Mouse (Mus musculus): ENCODE data around the gene Gnai2. TPM values are rescaled to one million over a fixed set of nuclear protein-coding genes. Genes with fewer than 3 reads are reported as not detected.
"Not testable (repeated sequence)": the region's sequence is repeated elsewhere in the genome, so short reads cannot be mapped to it uniquely, and the experiment has no call there.

The Gnai2 gene
- total RNA-seq, 2 experiments from 2014 or later, result 462 to 469 TPM

DNA sequence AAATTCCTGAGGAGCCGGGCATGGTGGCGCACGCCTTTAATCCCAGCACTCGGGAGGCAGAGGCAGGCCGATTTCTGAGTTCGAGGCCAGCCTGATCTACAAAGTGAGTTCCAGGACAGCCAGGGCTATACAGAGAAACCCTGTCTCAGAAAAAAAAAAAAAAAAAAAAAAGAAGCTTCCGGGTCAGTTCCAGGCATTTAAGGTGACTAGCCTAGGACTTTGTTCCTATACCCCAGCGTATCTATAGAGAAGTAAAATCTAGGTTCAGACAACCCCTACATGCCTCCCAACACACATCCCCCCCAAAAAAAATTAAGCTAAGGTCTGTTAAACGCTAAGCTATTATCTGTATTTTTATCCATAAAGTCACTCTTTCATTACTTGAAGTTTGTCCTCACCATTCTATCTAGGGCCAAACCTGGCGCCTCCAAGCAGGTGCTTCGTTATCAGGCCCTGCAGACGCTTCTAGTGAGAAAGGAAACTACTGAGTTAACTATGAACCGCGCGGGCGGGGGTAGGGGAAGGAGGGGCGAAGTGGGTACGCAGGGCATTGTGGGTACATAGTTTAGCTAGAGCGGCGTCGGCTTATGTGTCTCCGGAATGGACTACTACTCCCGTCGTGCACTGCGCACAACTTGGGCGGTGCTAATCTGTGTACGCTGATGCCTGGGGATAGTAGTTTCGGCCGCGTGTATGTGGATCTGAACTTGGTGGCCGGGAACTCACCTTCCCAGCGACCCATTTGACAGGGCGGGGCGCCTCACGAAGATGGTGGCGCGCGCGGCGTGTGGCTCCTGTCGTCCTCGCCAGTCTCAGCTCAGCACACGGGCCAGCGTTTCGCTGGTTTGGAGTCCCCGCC lies 48.0 kb downstream of the Gnai2 start, which contains the start of gene Ifrd2:
Ifrd2 (plus strand) TSS at position 669 of the 859 bp plus-strand sequence.
- peak; percentile 95 for DNase-seq

DNA sequence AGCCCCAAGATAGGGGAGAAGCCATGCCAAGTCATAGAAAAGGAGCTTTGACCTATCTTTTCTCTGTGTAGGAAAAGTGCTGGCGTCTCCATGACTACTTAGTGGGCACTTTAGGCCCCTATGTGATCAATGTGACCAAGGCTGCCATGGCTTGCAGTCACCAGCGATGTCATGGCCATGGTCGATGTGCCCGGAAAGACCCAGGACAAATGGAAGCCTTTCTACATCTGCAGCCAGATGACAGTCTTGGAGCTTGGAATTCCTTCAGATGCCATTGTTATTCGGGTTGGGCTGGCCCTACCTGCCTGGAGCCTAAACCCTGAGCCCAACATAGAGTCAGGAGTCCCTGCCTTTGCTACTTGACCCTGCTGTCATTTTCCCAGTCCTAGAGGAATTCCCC lies 48.7 kb downstream of the Gnai2 start:
- no peak for DNase-seq

DNA sequence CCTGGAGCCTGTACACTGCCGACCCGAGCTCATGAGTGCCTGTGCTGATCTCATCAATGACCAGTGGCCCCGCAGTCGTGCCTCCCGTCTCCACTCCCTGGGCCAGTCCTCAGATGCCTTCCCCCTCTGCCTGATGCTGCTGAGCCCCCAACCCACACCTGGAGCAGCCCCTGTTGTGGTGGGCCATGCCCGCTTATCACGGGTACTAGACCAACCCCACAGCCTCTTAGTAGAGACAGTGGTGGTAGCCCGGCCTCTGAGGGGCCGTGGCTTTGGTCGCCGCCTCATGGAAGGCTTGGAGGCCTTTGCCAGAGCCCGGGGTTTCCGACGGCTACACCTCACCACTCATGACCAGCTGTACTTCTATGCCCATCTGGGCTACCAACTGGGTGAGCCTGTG lies 52.0 kb downstream of the Gnai2 start:
- no peak for DNase-seq

DNA sequence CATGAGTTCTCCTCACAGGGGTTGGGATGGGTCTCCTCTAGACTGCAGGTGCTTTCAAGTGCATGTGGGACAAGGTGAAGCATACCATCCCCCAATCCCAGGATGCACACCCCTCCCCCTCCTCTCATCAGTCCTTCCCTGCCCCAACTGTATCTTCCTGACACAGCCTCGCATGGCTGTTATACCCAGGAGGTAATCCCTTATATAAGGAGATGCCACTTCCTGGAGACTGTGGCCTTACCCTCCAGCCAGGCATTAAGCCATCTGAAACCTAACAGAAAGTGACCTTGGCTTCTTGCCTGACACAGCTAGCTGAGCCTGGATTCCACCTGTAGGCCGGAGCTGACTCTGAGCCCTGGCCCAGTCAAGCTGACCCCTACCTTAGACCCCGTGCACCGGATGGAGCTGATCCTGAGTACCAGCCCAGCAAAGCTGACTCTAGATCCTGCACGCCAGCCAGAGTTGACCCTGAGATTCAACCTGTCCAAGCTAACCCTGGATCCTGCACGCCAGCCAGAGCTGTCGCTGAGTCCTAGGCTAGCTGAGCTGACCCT lies 52.6 kb downstream of the Gnai2 start:
- DNase-seq, result no peak

DNA sequence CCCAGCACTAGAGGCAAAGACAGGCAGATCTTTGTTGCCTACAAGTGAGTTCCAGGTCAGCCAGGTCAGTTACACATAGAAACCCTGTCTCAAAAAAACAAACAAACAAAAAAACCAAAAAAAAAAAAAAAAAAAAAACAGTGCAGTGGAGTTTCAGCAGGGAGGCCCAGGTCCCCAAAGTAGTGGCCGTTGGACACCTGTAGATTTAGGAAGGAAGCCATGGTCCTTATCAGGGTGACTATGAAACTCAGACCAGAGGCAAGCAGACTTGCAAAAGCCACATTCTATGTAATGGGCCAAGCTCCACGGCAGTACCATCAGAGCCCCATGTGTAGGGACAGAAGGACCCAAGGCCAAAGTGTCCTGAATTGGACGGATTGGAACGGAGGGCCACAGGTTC lies 53.6 kb downstream of the Gnai2 start:
- DNase-seq, result no peak

DNA sequence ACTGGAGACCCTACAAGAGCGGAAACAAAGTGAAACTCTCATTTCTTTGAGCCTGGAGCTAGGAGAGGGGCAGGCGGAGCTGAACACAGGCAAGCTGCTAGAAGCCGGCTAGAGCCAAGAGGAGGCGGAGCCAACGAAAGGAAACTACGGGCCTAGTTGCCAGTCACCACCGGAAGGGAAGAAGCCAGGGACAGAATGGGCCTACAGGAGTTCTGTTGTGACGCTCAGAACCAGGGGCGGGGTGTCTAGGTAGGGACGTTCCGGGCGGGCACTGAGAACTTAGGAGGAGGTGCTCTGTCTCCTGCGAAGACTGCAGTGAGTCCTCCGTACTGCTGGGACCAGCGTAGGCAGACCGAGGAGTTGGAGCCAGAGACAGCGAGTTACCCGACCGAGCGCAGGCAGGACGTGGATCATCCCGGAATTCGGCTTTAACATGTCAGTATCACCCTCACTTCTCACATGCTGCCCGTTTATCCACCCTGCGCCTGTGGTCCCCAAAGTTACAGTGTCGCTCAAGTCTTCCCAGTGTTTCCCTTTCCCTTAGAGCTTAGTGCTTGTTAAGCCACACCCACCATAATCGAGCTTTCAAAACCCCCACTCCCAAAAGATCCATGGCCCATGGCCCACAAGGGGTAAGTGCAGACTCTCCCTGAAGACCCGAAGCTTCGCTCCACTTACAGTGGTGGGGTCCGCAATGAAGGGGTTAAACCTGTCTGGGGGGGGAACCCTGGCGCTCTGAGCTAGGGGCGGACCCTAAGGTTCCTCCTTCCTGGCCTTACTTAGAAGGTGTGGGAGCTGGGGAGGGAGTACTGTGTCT lies 54.5 kb downstream of the Gnai2 start, which contains the start of gene Hyal3:
Hyal3 (plus strand) TSS at position 318 of the 817 bp plus-strand sequence.
- peak; percentile 91 for DNase-seq

DNA sequence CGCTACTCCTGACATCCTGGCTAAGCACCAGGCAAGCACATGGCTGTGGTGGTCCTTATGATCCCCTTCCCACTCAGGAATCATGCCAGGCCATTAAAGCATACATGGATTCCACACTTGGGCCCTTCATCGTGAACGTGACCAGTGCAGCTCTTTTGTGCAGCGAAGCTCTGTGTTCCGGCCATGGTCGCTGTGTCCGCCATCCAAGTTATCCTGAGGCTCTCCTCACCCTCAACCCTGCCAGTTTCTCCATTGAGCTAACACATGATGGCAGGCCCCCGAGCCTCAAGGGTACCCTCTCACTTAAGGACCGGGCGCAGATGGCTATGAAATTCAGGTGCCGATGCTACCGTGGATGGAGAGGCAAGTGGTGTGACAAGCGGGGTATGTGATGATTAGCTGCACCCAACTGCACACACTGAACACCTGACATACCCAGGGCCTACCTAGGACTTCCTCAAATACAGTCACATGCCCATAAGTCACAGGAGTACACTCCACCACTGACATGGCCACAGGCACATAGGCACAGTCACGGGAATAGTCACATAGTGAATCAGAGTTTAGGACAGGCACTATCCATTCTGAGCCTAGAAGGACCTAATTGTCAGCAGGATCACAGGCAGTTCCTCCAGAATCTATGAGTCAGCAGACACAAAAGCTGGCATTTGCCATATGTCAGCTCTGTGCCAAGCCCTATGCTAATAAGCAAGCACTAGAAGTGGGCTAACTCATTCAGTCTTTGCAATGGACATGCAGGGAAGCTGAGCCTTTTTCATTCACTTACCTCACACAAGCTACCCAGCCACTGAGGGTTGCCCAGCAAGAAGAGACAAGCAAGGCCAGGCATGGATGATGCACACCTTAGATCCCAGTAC lies 55.9 kb downstream of the Gnai2 start:
- DNase-seq, result no peak

DNA sequence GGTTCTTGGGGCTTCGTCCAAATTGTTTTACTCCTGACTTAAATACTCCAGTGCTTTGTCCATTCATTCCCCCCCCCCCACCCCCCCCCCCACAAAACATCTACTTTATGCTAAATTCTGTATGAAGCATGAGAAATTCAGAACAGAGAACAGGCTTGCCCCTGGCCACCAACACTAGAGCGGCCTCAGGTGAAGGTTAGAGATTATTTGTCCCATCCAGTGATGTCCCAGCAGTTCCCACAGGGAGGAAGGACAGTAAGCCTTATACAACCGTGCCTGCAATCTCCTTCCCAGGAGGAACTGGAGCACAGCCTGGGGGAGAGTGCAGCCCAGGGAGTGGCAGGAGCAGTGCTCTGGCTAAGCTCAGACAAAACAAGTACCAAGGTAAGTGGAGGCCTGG lies 56.6 kb downstream of the Gnai2 start, which contains the start of gene Naa80:
Naa80 (plus strand) TSS at position 301 of the 400 bp plus-strand sequence.
- no peak for DNase-seq

DNA sequence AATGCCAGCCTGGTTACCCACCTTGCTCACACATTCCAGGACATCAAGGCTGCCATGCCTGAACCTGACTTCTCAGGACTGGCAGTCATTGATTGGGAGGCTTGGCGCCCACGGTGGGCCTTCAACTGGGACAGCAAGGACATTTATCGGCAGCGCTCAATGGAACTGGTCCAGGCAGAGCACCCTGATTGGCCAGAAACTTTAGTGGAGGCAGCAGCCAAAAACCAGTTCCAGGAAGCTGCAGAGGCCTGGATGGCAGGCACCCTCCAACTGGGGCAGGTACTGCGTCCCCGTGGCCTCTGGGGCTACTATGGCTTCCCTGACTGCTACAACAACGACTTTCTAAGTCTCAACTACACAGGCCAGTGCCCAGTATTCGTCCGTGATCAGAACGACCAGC lies 57.3 kb downstream of the Gnai2 start:
- DNase-seq, result no peak

DNA sequence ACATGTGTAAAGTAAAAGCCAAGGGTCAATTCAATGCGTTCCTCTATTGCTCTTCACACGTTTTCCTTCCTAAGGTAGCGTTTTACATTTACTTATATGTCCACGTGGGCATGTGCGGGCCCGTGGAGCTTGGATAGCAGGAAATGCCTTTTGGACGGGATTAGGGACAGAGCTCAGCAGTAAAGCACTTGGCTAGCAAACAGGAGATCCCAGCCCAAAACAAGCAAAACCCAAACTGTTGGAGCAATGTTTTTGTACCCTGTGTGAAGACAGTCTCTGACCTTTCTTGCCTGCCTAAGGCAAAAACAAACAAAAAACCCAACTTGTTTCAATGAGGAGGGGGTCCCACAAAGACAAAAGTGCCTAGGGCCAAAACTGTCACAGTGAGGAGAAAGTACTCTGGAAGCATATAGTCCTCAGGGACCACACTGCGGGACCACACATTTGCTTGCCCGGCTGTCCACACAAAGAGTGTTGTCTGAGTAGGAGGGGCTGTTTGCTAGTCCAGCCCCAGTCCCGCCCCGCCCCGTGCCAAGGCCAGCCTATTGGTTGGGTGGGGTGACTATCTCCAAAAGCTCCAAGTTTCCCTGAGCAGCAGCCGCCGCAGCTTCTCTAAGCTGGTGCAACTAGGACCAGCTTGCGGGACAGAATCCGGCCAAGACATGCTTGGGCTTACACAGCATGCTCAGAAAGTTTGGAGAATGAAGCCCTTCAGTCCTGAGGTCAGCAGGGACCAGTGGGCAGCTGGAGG lies 58.6 kb downstream of the Gnai2 start, which contains the start of gene Hyal1:
Hyal1 (plus strand) TSS at position 571 of the 751 bp plus-strand sequence.
- DNase-seq, result peak; percentile 88

DNA sequence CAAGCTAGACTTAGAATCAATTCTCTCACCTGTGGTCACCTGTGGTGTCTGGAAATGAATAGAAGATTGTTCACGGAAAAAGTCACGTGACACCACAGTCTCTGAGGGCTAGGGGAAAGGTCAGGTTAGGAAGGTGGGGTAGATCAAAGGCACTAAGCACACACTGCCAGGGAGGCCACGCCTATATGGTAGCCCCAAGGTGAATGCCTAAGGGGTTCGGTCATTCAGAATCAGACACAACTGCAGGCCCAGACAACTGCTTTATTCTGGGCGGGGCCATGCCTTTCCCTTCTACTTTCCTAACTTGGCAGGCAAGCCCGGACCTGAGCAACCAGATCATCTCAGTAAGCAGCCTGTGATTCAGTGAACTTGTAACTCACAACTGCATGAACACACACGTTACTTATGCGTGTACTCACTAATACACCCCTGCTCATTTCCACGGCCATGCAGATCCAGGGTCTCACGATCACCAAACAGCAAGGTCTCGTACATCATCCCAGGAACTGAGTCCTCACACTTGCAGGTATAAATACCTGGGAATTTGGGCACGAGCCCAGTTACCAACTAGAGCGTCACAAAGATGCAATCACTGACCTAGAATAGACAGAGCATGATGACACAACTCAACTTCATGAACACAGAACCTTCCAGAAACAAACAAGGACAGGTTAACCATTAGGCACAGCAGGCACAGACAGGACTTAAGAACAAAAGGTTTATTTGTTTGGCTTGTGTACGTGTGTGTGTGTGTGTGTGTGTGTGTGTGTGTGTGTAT lies 59.4 kb downstream of the Gnai2 start:
- no peak for DNase-seq

DNA sequence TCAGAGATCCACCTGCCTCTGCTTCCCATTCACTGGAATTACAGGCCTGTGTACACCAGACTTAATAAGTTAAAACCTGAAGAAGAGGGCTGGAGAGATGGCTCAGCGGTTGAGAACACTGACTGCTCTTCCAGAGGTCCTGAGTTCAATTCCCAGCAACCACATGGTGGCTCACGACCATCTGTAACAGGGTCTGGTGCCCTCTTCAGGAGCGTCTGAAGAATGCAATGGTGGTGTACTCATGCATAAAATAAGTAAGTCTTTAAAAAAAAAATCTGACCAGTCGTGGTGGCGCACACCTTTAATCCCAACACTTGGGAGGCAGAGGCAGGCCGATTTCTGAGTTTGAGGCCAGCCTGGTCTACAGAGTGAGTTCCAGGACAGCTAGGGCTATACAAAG lies 61.4 kb downstream of the Gnai2 start:
- not testable (repeated sequence) for DNase-seq

DNA sequence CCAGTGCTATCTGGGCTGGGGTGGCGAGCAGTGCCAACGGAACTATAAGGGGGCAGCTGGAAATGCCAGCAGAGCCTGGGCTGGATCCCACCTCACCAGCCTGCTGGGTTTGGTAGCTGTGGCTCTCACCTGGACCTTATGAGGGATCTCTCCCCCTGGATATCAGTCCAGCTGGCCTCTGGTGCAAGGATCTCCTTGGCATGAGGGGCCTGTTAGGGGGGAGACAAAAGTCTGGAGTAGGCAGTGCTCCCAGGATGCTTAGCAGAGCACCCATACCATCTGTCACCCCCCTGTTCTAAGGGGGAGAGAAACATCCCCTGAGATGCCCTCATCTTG lies 62.9 kb downstream of the Gnai2 start:
- DNase-seq, result no peak

DNA sequence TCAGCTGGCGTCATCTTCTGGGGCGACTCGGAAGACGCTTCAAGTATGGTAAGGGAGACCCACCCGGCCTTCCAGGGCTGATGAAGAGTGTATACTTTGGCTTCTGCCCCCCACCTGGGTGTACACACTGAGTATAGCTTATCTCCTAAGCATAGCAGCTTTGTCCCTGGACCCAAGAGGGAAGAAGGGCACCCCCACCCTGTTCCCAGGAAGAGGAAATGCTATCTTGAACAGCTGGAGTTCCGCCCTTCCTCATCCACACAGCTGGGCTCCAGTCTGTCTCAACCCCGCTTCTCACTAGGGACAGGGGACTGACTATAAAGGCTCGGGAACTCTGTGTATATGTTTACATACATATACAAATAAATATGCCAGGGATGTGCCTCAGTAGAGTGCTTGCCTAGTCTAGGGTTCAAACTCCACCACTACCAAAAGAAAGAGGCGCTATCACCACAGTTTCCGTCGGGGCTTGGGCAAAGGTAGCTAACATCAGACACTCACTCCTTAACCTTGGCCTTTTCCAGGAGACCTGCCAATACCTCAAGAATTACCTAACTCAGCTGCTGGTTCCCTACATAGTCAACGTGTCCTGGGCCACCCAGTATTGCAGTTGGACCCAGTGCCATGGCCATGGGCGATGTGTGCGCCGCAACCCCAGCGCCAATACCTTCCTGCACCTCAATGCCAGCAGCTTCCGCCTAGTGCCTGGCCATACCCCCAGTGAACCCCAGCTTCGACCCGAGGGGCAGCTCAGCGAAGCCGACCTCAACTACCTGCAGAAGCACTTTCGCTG lies 63.4 kb downstream of the Gnai2 start:
- DNase-seq, result no peak

DNA sequence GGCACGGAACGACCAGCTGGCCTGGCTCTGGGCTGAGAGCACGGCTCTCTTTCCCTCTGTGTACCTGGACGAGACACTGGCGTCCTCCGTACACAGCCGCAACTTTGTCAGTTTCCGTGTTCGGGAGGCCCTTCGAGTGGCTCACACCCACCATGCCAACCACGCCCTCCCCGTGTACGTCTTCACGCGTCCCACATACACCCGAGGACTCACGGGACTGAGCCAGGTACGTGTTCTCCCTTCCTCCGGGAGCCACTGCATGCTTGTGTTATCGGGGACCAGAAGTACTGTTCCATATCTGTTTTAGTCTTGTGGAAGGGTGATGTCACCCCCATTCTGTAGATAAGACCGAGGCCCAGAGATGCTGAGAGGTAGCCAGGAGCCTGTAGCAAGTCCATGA lies 64.3 kb downstream of the Gnai2 start:
- DNase-seq, result no peak

DNA sequence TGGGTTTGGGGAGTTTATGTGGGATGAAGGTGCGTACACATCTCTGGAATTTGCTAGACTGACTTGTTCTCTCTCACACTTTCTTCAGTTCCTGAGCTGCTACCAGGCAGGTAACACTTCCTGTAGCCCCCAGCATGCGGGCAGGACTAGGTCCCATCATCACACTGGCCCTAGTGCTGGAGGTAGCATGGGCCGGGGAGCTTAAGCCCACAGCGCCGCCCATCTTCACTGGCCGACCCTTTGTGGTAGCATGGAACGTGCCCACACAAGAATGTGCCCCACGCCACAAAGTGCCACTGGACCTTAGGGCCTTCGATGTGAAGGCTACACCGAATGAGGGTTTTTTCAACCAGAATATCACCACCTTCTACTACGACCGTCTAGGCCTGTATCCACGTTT lies 65.2 kb downstream of the Gnai2 start:
- DNase-seq, result no peak

DNA sequence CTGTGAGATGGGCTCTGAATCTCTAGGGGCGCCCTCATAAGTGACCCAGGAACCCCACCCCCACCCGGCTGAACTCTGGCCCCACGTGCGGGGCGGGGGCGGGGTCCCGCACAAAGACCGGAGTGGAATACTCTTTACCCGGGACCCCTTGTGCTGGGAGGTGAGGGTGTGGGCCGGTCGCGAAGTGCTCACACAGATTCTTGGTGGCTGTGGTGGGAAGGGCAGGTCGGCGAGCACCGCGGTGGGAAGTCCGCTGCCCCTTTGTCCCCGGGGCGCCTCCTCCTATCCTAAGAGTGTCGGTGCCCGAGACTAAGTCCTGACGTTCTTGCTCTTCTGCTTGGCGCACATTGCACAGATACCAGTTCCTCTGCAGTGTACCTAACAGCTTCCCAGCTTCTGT lies 65.9 kb downstream of the Gnai2 start:
- DNase-seq, result no peak

DNA sequence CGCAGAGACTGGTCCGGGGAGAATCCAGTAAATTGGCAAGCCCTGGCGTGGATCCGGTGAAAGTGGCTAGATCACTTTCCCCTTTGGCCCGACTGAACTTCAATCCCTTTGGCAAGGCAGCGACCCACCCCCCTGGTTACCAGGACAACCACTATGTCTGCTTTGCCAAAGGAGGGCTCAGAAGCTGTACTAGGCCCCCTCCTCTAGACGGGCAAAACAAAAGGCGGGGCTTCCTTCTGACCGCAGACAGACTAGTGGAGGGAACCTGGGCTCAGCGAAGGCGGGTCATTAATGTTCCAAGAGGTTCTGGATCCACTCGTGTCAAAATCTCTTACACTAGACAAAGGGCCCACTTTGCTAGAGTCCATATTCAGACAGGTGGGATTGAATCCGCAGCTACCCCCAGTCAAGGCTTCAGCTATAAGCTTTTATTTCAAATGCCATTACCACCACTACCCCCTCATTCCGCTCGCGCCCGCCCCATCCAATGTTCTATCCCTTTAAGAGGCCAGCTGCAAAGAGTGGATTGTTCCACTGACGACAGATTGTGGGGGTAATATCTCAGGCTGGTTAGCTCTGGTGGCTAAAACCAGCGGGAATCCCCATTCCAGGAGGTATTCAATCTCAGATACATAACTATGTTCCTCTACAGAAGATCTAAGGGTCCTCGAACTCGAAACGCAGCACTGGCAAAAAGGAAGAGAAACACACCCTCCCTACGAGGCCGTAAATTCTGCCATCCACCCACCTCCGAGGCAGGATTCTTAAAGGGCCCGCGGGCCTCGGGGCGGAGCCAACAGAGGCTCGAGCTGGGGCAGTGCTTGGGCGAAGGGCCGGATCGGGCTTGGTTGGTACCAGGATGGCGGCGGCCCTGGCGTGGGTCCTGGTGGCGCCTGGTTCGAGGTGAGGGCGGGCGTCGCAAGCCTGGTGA lies 66.6 kb downstream of the Gnai2 start:
- peak; percentile 88 for DNase-seq

Data from heart, postnatal 4 days (tissue).